Mouse (Mus musculus) limb, embryonic 14.5 days (tissue): Measurements from ENCODE around the gene Nudt8. TPM values are rescaled to one million over a fixed set of nuclear protein-coding genes. Genes with fewer than 3 reads are reported as not detected.
"Not testable (repeated sequence)": the region's sequence is repeated elsewhere in the genome, so short reads cannot be mapped to it uniquely, and the experiment has no call there.

Experiments
- ATAC-seq: fragments of 200-750 bp; cut with Nextera tagmentation; 2 replicates; pipeline ENCODE4 v1.8.0; 2017; ENCODE audit warnings: low read depth, moderate number of reproducible peaks, moderate TSS enrichment; ENCODE audit not compliant: low FRiP score
- DNase-seq: peaks from one replicate; pipeline ENCODE4 v3.0.0-alpha.2; 2015; ENCODE audit warnings: low spot score
- H3K27ac ChIP-seq: fragments of 300-500 bp; sonication (generic); replicated peaks from 2 replicates; pipeline ENCODE4 v1.5.1; 2014; ENCODE audit warnings: low read depth, mild to moderate bottlenecking, low read length, moderate library complexity, mixed read lengths
- H3K27me3 ChIP-seq: fragments of 300-500 bp; sonication (generic); 2 replicates; pipeline ENCODE4 v1.6.1; 2014; ENCODE audit warnings: low read length, mixed read lengths; ENCODE audit not compliant: control insufficient read depth, insufficient read depth
- H3K36me3 ChIP-seq: fragments of 300-500 bp; sonication (generic); 2 replicates; pipeline ENCODE4 v1.6.1; 2014; ENCODE audit warnings: mild to moderate bottlenecking, low read length, moderate library complexity, mixed read lengths; ENCODE audit not compliant: control insufficient read depth, insufficient read depth
- H3K4me1 ChIP-seq: fragments of 300-500 bp; sonication (generic); 2 replicates; pipeline ENCODE4 v1.6.1; 2014; ENCODE audit warnings: antibody characterized with exemption, low read length, mixed read lengths; ENCODE audit not compliant: control insufficient read depth, insufficient read depth
- H3K4me2 ChIP-seq: fragments of 300-500 bp; sonication (generic); replicated peaks from 2 replicates; pipeline ENCODE4 v1.6.1; 2014; ENCODE audit warnings: low read depth, mild to moderate bottlenecking, low read length, moderate library complexity; ENCODE audit not compliant: severe bottlenecking
- H3K4me3 ChIP-seq: fragments of 300-500 bp; sonication (generic); replicated peaks from 2 replicates; pipeline ENCODE4 v1.5.1; 2014; ENCODE audit warnings: low read length
- H3K9ac ChIP-seq: fragments of 300-500 bp; sonication (generic); 2 replicates; pipeline ENCODE4 v1.6.1; 2014; ENCODE audit warnings: mild to moderate bottlenecking, low read depth, low read length, moderate library complexity; ENCODE audit not compliant: severe bottlenecking
- H3K9me3 ChIP-seq: fragments of 300-500 bp; sonication (generic); 2 replicates; pipeline ENCODE4 v1.6.1; 2016; ENCODE audit warnings: low read length; ENCODE audit not compliant: control insufficient read depth
- POLR2A ChIP-seq: fragments of 200-500 bp; IDR thresholded peaks from 2 replicates; pipeline ENCODE4 v1.8.0; 2012; ENCODE audit warnings: inconsistent platforms, mild to moderate bottlenecking, moderate library complexity, borderline replicate concordance; ENCODE audit not compliant: insufficient read depth, insufficient read length; ENCODE audit errors: extremely low read depth
- WGBS: fragments of 180-500 bp; shearing (Covaris S2); extraction: QIAGEN DNeasy Blood & Tissue Kit; methylation state at CpG from one replicate; pipeline ENCODE4 v1.1.7; 2014; 5-methylcytosine and 5-hydroxymethylcytosine counted together
- polyA plus RNA-seq, 2 experiments: library from polyadenylated mRNA; depleted of rRNA in 1 of 2; stranded (reverse) in 1 of 2; unstranded in 1 of 2; fragments of >200 nt; fragmentation: Nextera tagmentation in 1 of 2; extraction: Ambion mirVana in 1 of 2; gene quantifications; 2 replicates each; pipeline versions ENCODE4 v1.2.1 to v1.2.3; 2012 to 2014

Gene Nudt8
- polyA plus RNA-seq (2012; rRNA removed), result 18.3 and 21.0 TPM in 2 replicates
- polyA plus RNA-seq (2014; fragmentation: Nextera tagmentation; extraction: Ambion mirVana), result 35.8 and 38.9 TPM in 2 replicates

GRCm38 (mm10) chr19:4000119-4000900 is at the start of gene Nudt8, which contains the start of gene Gm49405:
Nudt8 (plus strand) TSS chr19:4000580.
Gm49405 (plus strand) TSS chr19:4000626.
- DNase-seq (peak; percentile 97), ATAC-seq (peak; percentile 92)
- Histone ChIP-seq H3K4me2 (peak within 1 kb of the TSS; percentile 85), H3K4me3 (peak within 1 kb of the TSS; percentile 70), H3K36me3 (peaks cover 9% of the 10 kb centered on the region), H3K27ac (peak within 1 kb of the TSS; percentile 93), H3K27me3 (no peaks in the 10 kb centered on the region), H3K9ac (peak within 1 kb of the TSS; percentile 81), H3K9me3 (no peaks in the 10 kb centered on the region), H3K4me1 (peaks cover 12% of the 10 kb centered on the region)
- peak; percentile 93; the same call in 1 of the 2 replicates for TF ChIP-seq POLR2A
- 1% methylated on average over 50 of the region's 64 CpGs for WGBS

- Histone ChIP-seq H3K4me1 (no peaks in the 10 kb centered on the region), H3K27me3 (no peaks in the 10 kb centered on the region), H3K4me3 (no peak overlapping the region), H3K9me3 (no peaks in the 10 kb centered on the region), H3K27ac (no peak overlapping the region), H3K36me3 (no peaks in the 10 kb centered on the region), H3K9ac (no peak overlapping the region), H3K4me2 (no peak overlapping the region)
- ATAC-seq (no peak), DNase-seq (no peak)
- TF ChIP-seq POLR2A, result no peak
Observed at GRCm38 (mm10) chr19:3951461-3951860, 48.9 kb upstream of the Nudt8 start.

- TF ChIP-seq POLR2A, result no peak
- Histone ChIP-seq H3K9me3 (no peaks in the 10 kb centered on the region), H3K36me3 (no peaks in the 10 kb centered on the region), H3K4me2 (no peak overlapping the region), H3K4me1 (no peaks in the 10 kb centered on the region), H3K27ac (no peak overlapping the region), H3K9ac (no peak overlapping the region), H3K27me3 (no peaks in the 10 kb centered on the region), H3K4me3 (no peak overlapping the region)
- DNase-seq (no peak), ATAC-seq (no peak)
- 68% methylated on average over 1 of the region's 1 CpGs for WGBS
Observed at GRCm38 (mm10) chr19:3952099-3952498, 48.3 kb upstream of the Nudt8 start.

GRCm38 (mm10) chr19:3955033-3955432 is 45.3 kb upstream of the Nudt8 start:
- no peak for DNase-seq
- no peak overlapping the region for H3K4me2 ChIP-seq
- TF ChIP-seq POLR2A, result no peak
- no peaks in the 10 kb centered on the region for H3K27me3 ChIP-seq
- no peak overlapping the region for H3K27ac ChIP-seq
- H3K9ac ChIP-seq, result no peak overlapping the region
- no peak for ATAC-seq
- H3K4me3 ChIP-seq, result no peak overlapping the region
- 72% methylated on average over 3 of the region's 3 CpGs for WGBS
- no peaks in the 10 kb centered on the region for H3K36me3 ChIP-seq
- no peaks in the 10 kb centered on the region for H3K4me1 ChIP-seq
- no peaks in the 10 kb centered on the region for H3K9me3 ChIP-seq

GRCm38 (mm10) chr19:3955804-3956203 is 44.6 kb upstream of the Nudt8 start:
- DNase-seq (no peak), ATAC-seq (no peak)
- no peak for TF ChIP-seq POLR2A
- no peaks in the 10 kb centered on the region for H3K4me1 ChIP-seq
- H3K27ac ChIP-seq, result no peak overlapping the region
- no peak overlapping the region for H3K9ac ChIP-seq
- H3K4me2 ChIP-seq, result no peak overlapping the region
- H3K4me3 ChIP-seq, result no peak overlapping the region
- H3K27me3 ChIP-seq, result no peaks in the 10 kb centered on the region
- no peaks in the 10 kb centered on the region for H3K9me3 ChIP-seq
- no peaks in the 10 kb centered on the region for H3K36me3 ChIP-seq
- 49% methylated on average over 4 of the region's 4 CpGs for WGBS

- WGBS, result 86% methylated on average over 5 of the region's 5 CpGs
Observed at GRCm38 (mm10) chr19:3957296-3958036, 42.9 kb upstream of the Nudt8 start.

More at GRCm38 (mm10) chr19:3957296-3958036, 42.9 kb upstream of the Nudt8 start:
- not testable (repeated sequence) for H3K9ac ChIP-seq, ATAC-seq, H3K27me3 ChIP-seq, H3K4me1 ChIP-seq, H3K4me3 ChIP-seq, H3K36me3 ChIP-seq, H3K9me3 ChIP-seq, DNase-seq, H3K4me2 ChIP-seq, H3K27ac ChIP-seq
